Mouse (Mus musculus): Measurements from ENCODE around the gene Pgpep1l.

DNA sequence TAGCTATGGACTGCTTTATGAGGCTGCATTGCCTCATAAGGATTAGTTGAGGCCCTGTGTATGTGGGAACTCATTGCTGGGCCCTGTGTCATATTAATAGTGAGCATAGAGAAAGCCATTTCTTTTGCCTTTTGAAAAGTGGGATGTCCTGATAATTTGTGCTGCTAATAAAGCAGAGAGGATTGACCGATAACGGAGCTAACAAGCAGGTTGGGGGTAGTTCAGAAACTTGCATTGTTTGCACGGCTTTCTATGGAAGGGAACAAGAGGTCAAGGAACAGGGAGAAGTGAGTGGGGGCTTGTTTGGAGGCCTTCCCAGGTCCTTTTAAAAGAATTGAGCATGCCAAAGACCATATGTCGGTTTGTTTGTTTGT is 13.9 kb upstream of the Pgpep1l start:
- TF ChIP-seq POLR2A (IDR thresholded peaks at IDR 0.05; ENCODE audit: borderline replicate concordance, control insufficient read depth, low read depth, low read length) (no peak), CTCF (IDR thresholded peaks at IDR 0.05; ENCODE audit: control insufficient read depth, insufficient read depth, low read length) (no peak)

All from bone marrow, adult 2 months (tissue).